In genomic region chr5:123102376-123102775, GRCm38 (mm10) we compare ENCODE assay signal across 27 mouse cellular contexts. TPM values are rescaled to one million over a fixed set of nuclear protein-coding genes. Genes with fewer than 3 reads are reported as not detected.
DNase-seq lines count a peak whose midpoint lies in the region; ATAC-seq and TF ChIP-seq lines count a peak whose summit lies in the region.
"Had no signal": no experiment of that assay in that cellular context is flagged by ENCODE, and none has a peak within 500 bp of the region (broad histone marks: within the 10 kb centered on the region; RNA-seq: fewer than 3 reads in every experiment).

No protein-coding gene starts in this region.

- H3K9me3 ChIP-seq in liver, embryonic 13.5 days (replicated peaks): no peaks in the 10 kb centered on the region
- H3K9me3 ChIP-seq in liver, postnatal 0 days (ENCODE audit: low read length): no peaks in the 10 kb centered on the region
- H3K9me3 ChIP-seq: limb, embryonic 10.5 days; midbrain, embryonic 12.5 days had no signal

- TF ChIP-seq EP300 in liver, postnatal 0 days (IDR thresholded peaks at IDR 0.05; ENCODE audit: low read depth): no peak

- 59% methylated on average over 7 of the region's 7 CpGs for WGBS in liver, embryonic 13.5 days (ENCODE audit: insufficient replicate concordance)
- WGBS in liver, postnatal 0 days (ENCODE audit: insufficient replicate concordance): 66% methylated on average over 7 of the region's 7 CpGs
- 71% methylated on average over 7 of the region's 7 CpGs for WGBS in cerebellum, adult 2 months

- TF ChIP-seq POLR2A in cerebellum, adult 2 months (IDR thresholded peaks at IDR 0.05; ENCODE audit: borderline replicate concordance, insufficient read depth, low read length): no peak

- H3K9ac ChIP-seq in liver, embryonic 13.5 days: no peak overlapping the region
- no peak overlapping the region for H3K9ac ChIP-seq in liver, postnatal 0 days (replicated peaks)
- H3K9ac ChIP-seq: hindbrain, embryonic 14.5 days; midbrain, embryonic 12.5 days had no signal

- 0 out of 2 replicates have a peak, but pooled peaks have one; percentile 16 for ATAC-seq in liver, embryonic 13.5 days (ENCODE audit: low read depth)
- no peak for ATAC-seq in liver, postnatal 0 days
- ATAC-seq in granulocyte monocyte progenitor cell, adult 5-6 weeks (replicated peaks; ENCODE audit: poor library complexity, severe bottlenecking): peak; percentile 46; the same call in 1 of the 2 replicates
- ATAC-seq: activated CD4-positive, CD25-positive, alpha-beta regulatory T cell, adult 4 months; intestine, embryonic 16.5 days; Patski had no signal

- no peak overlapping the region for H3K4me2 ChIP-seq in liver, embryonic 13.5 days
- H3K4me2 ChIP-seq in liver, postnatal 0 days (ENCODE audit: low read depth, low read length): no peak overlapping the region
- H3K4me2 ChIP-seq: hindbrain, embryonic 14.5 days; liver, embryonic 11.5 days; midbrain, embryonic 12.5 days had no signal

- DNase-seq in embryo, embryonic 10 days (ENCODE audit: low spot score): peak; percentile 48
- DNase-seq in embryo, embryonic 9.5 days (ENCODE audit: extremely low spot score): no peak
- no peak for DNase-seq in liver, embryonic 13.5 days
- no peak for DNase-seq in liver, postnatal 0 days
- peak; percentile 76 for DNase-seq in 3T3-L1 (ENCODE audit: low read depth, low spot score)
- no peak for DNase-seq in cerebellum, adult 2 months
- no peak for DNase-seq in urinary bladder, postnatal 4 days (ENCODE audit: low spot score in 2 of 2)
- DNase-seq: adrenal gland, postnatal 14 days; cerebellum, adult 18-20 months; kidney, postnatal 14 days; lung, postnatal 10 days; retina, postnatal 1 day; right cerebral cortex, postnatal 4 days had no signal

- H3K4me1 ChIP-seq in liver, embryonic 13.5 days (replicated peaks): peaks cover 15% of the 10 kb centered on the region
- no peaks in the 10 kb centered on the region for H3K4me1 ChIP-seq in liver, postnatal 0 days (ENCODE audit: insufficient read depth)
- H3K4me1 ChIP-seq in cerebellum, adult 2 months (ENCODE audit: control insufficient read depth, insufficient read depth, low read length): no peaks in the 10 kb centered on the region
- H3K4me1 ChIP-seq: midbrain, embryonic 12.5 days had no signal

- H3K27me3 ChIP-seq in liver, embryonic 13.5 days: no peaks in the 10 kb centered on the region
- no peaks in the 10 kb centered on the region for H3K27me3 ChIP-seq in liver, postnatal 0 days (ENCODE audit: insufficient read depth, low read length)
- H3K27me3 ChIP-seq in cerebellum, adult 2 months (ENCODE audit: control insufficient read depth, insufficient read depth, low read length): no peaks in the 10 kb centered on the region
- H3K27me3 ChIP-seq: midbrain, embryonic 12.5 days; Patski had no signal

- no peak overlapping the region for H3K4me3 ChIP-seq in liver, embryonic 13.5 days (replicated peaks)
- H3K4me3 ChIP-seq in liver, postnatal 0 days (ENCODE audit: low read depth, low read length): no peak overlapping the region
- H3K4me3 ChIP-seq in cerebellum, adult 2 months (replicated peaks; ENCODE audit: insufficient read depth, low read depth, low read length): no peak overlapping the region
- H3K4me3 ChIP-seq: erythroblast, embryonic 14.5 days; left cerebral cortex, adult 2 months; limb, embryonic 10.5 days; midbrain, embryonic 12.5 days had no signal

- H3K27ac ChIP-seq in liver, embryonic 13.5 days: no peak overlapping the region
- no peak overlapping the region for H3K27ac ChIP-seq in liver, postnatal 0 days (ENCODE audit: low read depth)
- no peak overlapping the region for H3K27ac ChIP-seq in cerebellum, adult 2 months (ENCODE audit: insufficient read depth, low read length)
- H3K27ac ChIP-seq: hindbrain, embryonic 14.5 days; left cerebral cortex, adult 2 months; midbrain, embryonic 12.5 days had no signal

- peaks cover 99% of the 10 kb centered on the region for H3K36me3 ChIP-seq in liver, embryonic 13.5 days
- peaks cover 33% of the 10 kb centered on the region for H3K36me3 ChIP-seq in liver, postnatal 0 days (replicated peaks; ENCODE audit: insufficient read depth, low read length)
- H3K36me3 ChIP-seq: midbrain, embryonic 12.5 days had no signal

- no peak for TF ChIP-seq CTCF in liver, postnatal 0 days (IDR thresholded peaks at IDR 0.05; ENCODE audit: low read depth)
- TF ChIP-seq CTCF in cerebellum, adult 2 months (IDR thresholded peaks at IDR 0.05; ENCODE audit: borderline replicate concordance, insufficient read depth, low read depth, low read length): no peak

RNA-seq across cellular contexts. Expression of gene Rhof, which starts 30.1 kb away (rescaled TPM):
- 2.5 and 3.4 TPM in 2 replicates for polyA plus RNA-seq in liver, embryonic 13.5 days (2015; fragmentation: Nextera tagmentation; extraction: Ambion mirVana)
- polyA plus RNA-seq in liver, postnatal 0 days (2015; fragmentation: Nextera tagmentation; extraction: Ambion mirVana): 2.1 and 2.4 TPM in 2 replicates
- total RNA-seq in granulocyte monocyte progenitor cell, adult 5-6 weeks (2014; fragmentation: Nextera tagmentation): 1.5 TPM in 1 of 2 replicates, not detected in the other
- 0.26 and 1.6 TPM in 2 replicates for total RNA-seq in granulocyte monocyte progenitor cell, adult 5-6 weeks (2017)
- polyA plus RNA-seq in cerebellum, adult 2 months (2012; rRNA removed): 27.0 and 32.3 TPM in 2 replicates

RNA-seq across cellular contexts. Expression of gene Tmem120b, which starts 34.2 kb away (rescaled TPM):
- 23.0 and 24.2 TPM in 2 replicates for polyA plus RNA-seq in liver, embryonic 13.5 days (2015; fragmentation: Nextera tagmentation; extraction: Ambion mirVana)
- 12.0 and 12.8 TPM in 2 replicates for polyA plus RNA-seq in liver, postnatal 0 days (2015; fragmentation: Nextera tagmentation; extraction: Ambion mirVana)
- total RNA-seq in granulocyte monocyte progenitor cell, adult 5-6 weeks (2014; fragmentation: Nextera tagmentation): 1.8 and 3.1 TPM in 2 replicates
- 1.6 and 2.3 TPM in 2 replicates for total RNA-seq in granulocyte monocyte progenitor cell, adult 5-6 weeks (2017)
- polyA plus RNA-seq in cerebellum, adult 2 months (2012; rRNA removed): 21.8 and 25.3 TPM in 2 replicates

RNA-seq across cellular contexts. Expression of gene Setd1b, which starts 39.6 kb away (rescaled TPM):
- 3.4 and 3.8 TPM in 2 replicates for polyA plus RNA-seq in liver, embryonic 13.5 days (2015; fragmentation: Nextera tagmentation; extraction: Ambion mirVana)
- polyA plus RNA-seq in liver, postnatal 0 days (2015; fragmentation: Nextera tagmentation; extraction: Ambion mirVana): 3.6 and 4.3 TPM in 2 replicates
- total RNA-seq in granulocyte monocyte progenitor cell, adult 5-6 weeks (2014; fragmentation: Nextera tagmentation): 29.5 and 37.5 TPM in 2 replicates
- total RNA-seq in granulocyte monocyte progenitor cell, adult 5-6 weeks (2017): 1.2 TPM in 2 replicates
- polyA plus RNA-seq in cerebellum, adult 2 months (2012; rRNA removed): 14.9 and 17.0 TPM in 2 replicates

RNA-seq across cellular contexts. Expression of gene Morn3, which starts 55.6 kb away (rescaled TPM):
- not detected in 2 replicates for polyA plus RNA-seq in liver, embryonic 13.5 days (2015; fragmentation: Nextera tagmentation; extraction: Ambion mirVana)
- polyA plus RNA-seq in liver, postnatal 0 days (2015; fragmentation: Nextera tagmentation; extraction: Ambion mirVana): not detected in 2 replicates
- 0.58 TPM in 1 of 2 replicates, not detected in the other for total RNA-seq in granulocyte monocyte progenitor cell, adult 5-6 weeks (2014; fragmentation: Nextera tagmentation)
- total RNA-seq in granulocyte monocyte progenitor cell, adult 5-6 weeks (2017): not detected in 2 replicates
- 0.23 and 0.73 TPM in 2 replicates for polyA plus RNA-seq in cerebellum, adult 2 months (2012; rRNA removed)
- total RNA-seq: adrenal gland, postnatal 14 days; gastrocnemius, adult 8-10 months; heart, adult 8-10 months; left cerebral cortex, adult 2 months; neutrophil, adult 5-6 weeks had no signal
- polyA plus RNA-seq: erythroblast, embryonic 14.5 days; heart, postnatal 0 days; limb, embryonic 10.5 days; liver, embryonic 11.5 days; midbrain, embryonic 12.5 days had no signal

Comparison
In these comparisons a context has a peak if more than half of its experiments do, and no peak if none do; other contexts are left out.
1. DNase-seq: peak in embryo, embryonic 10 days (single experiment) and 3T3-L1 (single experiment); none in embryo, embryonic 9.5 days (single experiment), liver, embryonic 13.5 days (single experiment), liver, postnatal 0 days (single experiment), cerebellum, adult 2 months (0 of 2) and urinary bladder, postnatal 4 days (0 of 2).